Mouse (Mus musculus) liver (tissue): Measurements from ENCODE around the gene H2afy.
"Not testable (repeated sequence)": the region's sequence is repeated elsewhere in the genome, so short reads cannot be mapped to it uniquely, and the experiment has no call there.

Experiments used
- DNase-seq: peaks from one replicate; pipeline ENCODE4 v3.0.0-alpha.2; 2020; ENCODE audit warnings: mixed read lengths

The H2afy gene

GRCm38 (mm10) chr13:56068517-56068916 lies 67.6 kb downstream of the H2afy start:
- no peak for DNase-seq

- DNase-seq = no peak
Observed at GRCm38 (mm10) chr13:56066904-56067303, 69.3 kb downstream of the H2afy start.

GRCm38 (mm10) chr13:56066152-56066551 lies 70.0 kb downstream of the H2afy start:
- no peak for DNase-seq

GRCm38 (mm10) chr13:56057761-56058160 lies 78.4 kb downstream of the H2afy start:
- DNase-seq = no peak

GRCm38 (mm10) chr13:56055720-56056119 lies 80.4 kb downstream of the H2afy start:
- no peak for DNase-seq

- no peak for DNase-seq
Observed at GRCm38 (mm10) chr13:56054089-56054488, 82.1 kb downstream of the H2afy start.

- peak; percentile 23 for DNase-seq
Observed at GRCm38 (mm10) chr13:56052781-56053180, 83.4 kb downstream of the H2afy start.

GRCm38 (mm10) chr13:56050246-56050645 lies 85.9 kb downstream of the H2afy start:
- DNase-seq = no peak

GRCm38 (mm10) chr13:56042221-56042620 lies 93.9 kb downstream of the H2afy start:
- no peak for DNase-seq

GRCm38 (mm10) chr13:56040621-56041020 lies 95.5 kb downstream of the H2afy start:
- DNase-seq = no peak

- no peak for DNase-seq
Observed at GRCm38 (mm10) chr13:56039610-56040371, 96.4 kb downstream of the H2afy start.

- DNase-seq = no peak
Observed at GRCm38 (mm10) chr13:56029006-56029405, 107.2 kb downstream of the H2afy start.

- DNase-seq = not testable (repeated sequence)
Observed at GRCm38 (mm10) chr13:56027996-56028395, 108.2 kb downstream of the H2afy start.

GRCm38 (mm10) chr13:56026623-56027022 lies 109.5 kb downstream of the H2afy start:
- DNase-seq = no peak

GRCm38 (mm10) chr13:56026026-56026425 lies 110.1 kb downstream of the H2afy start:
- no peak for DNase-seq

- no peak for DNase-seq
Observed at GRCm38 (mm10) chr13:56025027-56025410, 111.1 kb downstream of the H2afy start.

GRCm38 (mm10) chr13:56024410-56025026 lies 111.6 kb downstream of the H2afy start:
- no peak for DNase-seq
